Mouse (Mus musculus): ENCODE measurements around the gene Ggt1.
A peak's percentile ranks its signal among the peaks of the same experiment; 100 is the strongest.

Ggt1 gene

DNA sequence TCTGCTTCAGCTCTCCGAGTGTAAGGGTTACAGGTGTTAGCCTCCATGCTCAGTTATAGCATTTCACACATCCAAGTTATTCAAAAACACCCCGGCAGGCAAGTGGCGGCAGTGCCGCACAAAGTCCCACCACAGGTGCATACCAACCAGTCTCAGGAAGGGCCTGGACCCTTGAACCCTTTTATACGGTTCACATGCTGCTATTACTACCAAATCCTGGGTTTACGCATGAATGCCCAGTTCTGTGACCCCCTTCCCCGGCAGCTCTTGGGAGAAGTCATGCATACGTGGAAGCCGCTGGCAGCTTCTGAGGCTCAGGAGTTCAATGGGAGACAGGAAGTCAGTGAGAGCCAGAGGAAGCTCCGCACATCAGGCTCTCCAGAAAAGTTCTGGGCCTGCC, 11.8 kb downstream of the Ggt1 start:
- DNase-seq (ENCODE audit: low read depth, low spot score) = no peak

DNA sequence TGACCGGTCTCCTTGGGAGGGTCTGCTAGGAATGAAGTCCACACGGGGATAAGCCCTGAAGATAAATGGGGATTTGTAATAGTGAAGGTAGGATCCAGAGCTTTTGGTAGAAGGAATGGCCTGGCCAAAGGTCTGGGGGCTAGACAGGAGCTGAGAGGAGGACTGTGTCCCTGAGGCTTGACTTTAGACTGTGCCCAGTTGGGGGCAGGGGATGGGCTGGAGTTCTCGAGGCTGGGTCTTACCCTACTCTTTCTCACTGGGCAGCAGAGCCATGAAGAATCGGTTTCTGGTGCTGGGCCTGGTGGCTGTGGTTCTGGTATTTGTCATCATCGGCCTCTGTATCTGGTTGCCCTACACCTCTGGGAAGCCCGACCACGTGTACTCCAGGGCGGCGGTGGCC, 12.6 kb downstream of the Ggt1 start:
- no peak for DNase-seq (ENCODE audit: low read depth, low spot score)

DNA sequence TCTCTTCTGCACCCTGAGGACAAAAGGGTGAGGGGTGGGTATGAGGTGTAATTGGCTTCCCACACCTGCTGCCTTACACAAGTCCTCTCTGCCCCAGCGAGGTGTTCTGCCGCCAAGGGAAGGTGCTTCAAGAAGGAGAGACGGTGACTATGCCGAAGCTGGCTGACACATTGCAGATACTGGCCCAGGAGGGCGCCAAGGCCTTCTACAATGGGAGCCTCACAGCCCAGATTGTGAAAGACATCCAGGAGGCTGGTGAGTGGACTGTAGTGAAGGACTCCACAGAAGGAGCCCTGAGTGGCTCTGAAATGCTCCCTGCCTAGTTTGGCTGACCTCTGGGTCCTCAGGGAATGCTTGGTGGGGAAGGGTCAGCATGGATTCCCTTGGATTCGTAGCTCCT, 17.7 kb downstream of the Ggt1 start:
- DNase-seq (ENCODE audit: low read depth, low spot score) = no peak

DNA sequence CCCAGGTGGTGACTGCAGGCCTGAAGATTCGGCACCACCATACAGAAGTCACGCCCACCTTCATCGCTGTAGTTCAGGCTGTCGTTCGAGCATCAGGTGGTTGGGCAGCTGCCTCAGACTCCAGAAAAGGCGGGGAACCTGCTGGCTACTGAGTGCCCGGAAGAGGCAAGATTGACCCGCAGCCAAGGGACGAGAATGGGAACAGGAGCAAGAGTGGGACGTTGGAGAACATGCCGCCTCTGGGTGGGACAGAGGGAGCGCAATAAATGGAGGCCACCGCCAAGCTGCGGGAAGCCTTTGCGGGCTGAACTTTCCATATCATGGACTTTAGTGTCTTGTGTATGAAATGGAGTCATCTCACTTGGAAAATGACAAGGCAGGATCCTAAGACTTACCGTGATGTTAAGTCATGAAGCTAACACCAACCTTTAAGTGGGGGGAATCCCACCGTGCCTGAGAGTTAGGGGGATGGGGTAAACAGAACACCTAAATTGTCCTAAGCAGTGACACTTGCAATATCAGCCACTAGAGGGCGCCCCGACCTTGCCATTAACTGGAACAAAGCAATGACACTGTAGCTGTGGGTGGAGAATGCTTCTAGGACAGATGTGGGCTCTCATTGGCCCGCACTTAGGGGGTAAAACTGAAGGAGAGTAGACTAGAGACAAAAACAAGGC, 24.6 kb downstream of the Ggt1 start:
- peak; percentile 92 for DNase-seq (ENCODE audit: low read depth, low spot score)

DNA sequence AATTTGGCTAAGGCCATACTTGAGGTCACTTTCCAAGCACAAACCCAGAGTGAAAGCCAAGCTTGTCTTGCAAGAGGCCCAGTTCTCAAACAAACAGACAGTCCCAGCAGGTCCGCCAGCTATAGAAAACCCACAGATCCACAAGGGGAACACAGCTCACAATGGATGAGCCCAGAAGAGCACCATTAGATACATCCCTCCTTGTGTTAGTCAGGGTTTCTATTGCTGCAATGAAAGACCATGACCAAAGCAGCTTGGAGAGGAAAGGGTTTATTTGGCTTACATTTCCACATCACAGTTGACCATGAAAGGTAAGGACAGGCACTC, 25.1 kb downstream of the Ggt1 start:
- no peak for DNase-seq (ENCODE audit: low read depth, low spot score)

DNA sequence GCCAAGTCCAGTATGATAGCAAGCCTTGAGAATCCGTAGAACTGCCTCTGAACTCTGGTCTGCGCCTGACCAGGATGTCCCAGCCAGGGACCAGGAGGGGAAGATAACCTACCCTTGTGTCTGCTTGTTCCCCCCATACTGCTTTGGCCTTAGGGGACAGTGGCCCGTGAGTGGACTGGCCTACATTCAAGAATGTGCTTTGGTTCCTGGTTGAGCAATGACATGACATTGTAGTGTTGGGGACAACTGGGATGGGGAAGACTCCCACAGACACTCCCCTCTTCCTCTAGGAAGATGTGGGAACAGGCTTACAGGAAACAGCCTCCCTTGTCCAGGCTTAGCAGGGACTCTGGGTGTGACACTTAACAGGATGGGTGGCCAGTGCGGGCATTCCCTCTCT, 26.4 kb downstream of the Ggt1 start:
- DNase-seq (ENCODE audit: low read depth, low spot score) = no peak

DNA sequence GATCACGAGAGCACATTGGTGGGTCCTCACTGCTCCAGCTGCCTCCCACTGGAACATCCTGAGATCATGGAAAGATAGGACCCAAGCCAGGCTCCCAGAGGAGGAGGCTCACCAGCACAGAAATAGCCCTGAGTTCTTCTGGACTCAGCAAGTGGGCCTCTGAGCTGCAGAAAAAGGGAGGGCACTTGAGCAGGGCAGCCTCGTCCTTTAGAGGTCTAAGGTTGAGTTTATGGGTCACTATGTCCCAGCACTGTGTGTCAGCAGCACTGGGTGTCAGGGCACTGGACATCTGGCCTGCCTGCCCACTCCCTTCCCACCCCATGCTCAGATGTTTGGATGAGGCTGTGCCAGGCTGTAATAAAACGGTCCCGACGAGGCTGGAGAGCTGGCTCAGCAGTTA, 26.9 kb downstream of the Ggt1 start:
- DNase-seq (ENCODE audit: low read depth, low spot score) = no peak

DNA sequence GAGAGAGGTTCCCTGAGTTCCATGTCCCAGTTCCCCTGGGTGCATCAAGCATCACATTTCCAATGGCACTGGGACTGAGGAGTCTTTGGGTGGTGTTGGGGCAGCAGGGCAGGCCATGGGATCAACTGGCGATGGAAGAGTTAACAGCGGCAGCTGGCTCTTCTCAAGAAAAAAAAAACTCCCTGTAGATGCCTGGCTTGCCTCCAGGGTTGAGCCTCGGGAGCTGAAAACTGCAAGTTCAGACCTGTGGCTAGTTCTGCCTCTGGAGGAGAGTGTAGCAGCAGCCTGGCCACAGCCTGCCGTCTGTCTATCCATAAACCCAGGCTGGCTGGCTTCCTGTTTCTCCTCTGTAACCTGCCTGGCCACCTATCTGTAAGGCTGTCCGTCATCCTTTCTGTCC, 27.7 kb downstream of the Ggt1 start, which contains the start of gene Ggt5:
Gene Ggt5, plus strand, starts transcription at position 212 of the 400 bp plus-strand sequence.
- no peak for DNase-seq (ENCODE audit: low read depth, low spot score)

DNA sequence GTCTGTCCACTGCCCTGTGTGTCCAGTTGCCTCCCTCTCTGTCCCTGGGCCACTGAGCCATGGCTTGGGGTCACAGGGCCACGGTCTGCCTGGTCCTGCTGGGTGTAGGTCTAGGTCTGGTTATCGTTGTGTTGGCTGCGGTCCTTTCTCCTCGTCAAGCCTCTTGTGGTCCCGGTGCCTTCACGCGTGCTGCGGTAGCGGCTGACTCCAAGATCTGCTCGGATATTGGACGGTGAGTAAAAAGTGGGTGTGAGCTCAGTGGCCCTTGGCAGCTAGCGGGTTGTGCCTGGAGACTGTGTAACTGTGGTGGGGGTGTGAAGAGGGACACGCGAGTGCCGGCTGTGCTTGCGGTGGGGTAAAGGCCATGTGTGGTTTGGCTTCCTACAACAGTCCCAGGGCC, 28.2 kb downstream of the Ggt1 start:
- no peak for DNase-seq (ENCODE audit: low read depth, low spot score)

DNA sequence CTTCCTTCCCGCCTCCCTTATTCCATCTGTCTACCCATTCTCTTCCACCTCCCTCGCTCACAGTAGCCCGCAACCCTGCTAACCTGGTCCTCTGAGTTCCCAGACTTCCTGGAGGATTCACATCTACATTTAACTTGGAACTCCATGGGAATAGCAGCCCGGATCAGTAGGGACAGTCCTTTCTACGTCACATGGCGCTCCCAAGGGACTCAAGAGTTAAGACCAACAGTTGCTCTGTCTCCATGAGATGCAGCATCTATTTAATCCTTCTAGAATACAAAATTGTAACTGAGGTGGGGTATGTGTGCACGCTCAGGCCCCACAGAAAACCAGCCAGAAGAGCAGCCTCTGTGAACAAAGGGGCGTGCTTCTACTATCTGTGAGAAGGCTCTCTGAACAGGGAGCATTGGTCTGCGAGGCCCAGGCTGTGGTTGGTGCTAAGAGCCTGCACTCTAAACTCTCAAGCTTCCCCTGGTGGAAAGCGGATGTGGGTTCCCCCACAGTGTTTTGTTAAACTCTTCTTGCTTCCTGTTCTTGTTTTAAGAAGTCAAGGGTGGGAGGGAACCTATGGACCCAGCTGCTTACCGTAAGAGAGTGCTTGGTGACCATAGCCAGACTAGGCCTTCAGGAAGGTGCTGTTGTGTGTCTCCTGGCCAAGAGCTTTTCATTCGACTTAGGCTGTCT, 29.9 kb downstream of the Ggt1 start:
- DNase-seq (ENCODE audit: low read depth, low spot score) = no peak

DNA sequence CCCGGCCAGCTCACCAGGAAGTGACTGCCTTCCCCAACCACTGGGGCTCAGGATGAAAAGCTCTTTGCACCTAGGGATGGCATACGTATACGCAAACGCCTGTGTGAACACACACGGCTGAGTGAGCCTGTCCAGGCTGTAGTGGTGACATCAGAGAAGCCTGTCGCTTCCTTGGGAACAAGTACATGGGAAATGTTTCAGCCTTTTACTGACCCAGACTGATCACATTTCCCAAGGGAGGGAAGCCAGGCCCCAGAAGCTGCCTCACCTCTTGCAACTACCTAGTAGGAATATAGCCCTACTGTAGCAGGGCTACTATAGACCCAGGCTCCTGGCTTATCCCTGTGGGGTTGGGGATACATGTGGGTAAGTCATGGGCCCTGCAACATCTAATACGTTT, 31.2 kb downstream of the Ggt1 start:
- DNase-seq (ENCODE audit: low read depth, low spot score) = no peak

DNA sequence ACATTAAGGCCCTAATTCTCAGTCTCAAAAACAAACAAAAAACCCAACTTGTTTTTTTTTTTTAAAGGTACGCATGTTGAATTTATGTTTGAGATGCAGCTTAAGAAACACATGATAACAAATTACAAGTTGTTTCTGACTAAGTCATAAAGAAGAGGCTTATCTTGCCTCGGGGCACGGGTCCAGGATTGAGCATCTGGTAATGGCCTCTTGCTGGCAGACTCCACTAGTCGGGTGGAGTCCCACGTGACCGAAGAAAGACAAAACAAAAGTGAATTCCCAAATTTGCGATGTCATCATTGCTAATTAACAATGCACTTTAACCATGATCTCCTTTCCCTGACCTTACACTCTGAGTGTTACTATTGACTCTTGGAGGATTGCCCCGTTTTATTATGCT, 34.6 kb downstream of the Ggt1 start:
- DNase-seq (ENCODE audit: low read depth, low spot score) = no peak

DNA sequence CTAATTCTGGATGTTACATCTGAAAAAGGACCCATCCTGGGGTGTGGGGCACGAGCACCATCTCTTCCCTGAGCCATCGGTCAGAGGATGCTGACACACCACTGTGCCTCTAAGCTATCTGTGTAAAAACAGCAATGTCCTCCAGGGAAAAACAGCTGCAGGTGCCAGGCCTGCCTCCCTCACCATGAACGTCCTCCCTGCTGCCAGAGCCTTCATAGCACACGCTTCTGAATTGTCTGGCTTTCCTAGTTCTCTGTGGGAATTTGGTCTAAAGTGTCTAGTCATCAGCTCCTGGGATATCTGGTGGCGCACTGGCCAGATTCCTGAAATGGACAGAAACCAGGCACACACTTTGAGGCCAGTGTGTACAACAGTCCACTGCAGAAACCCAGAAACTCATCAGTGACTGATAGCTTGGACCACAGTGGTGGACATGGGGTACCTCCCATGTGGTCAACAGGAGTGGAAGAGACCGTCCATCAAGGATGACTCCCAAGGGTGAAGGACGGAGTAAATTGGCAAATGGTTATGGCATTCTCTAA, 38.9 kb downstream of the Ggt1 start:
- no peak for DNase-seq (ENCODE audit: low read depth, low spot score)

DNA sequence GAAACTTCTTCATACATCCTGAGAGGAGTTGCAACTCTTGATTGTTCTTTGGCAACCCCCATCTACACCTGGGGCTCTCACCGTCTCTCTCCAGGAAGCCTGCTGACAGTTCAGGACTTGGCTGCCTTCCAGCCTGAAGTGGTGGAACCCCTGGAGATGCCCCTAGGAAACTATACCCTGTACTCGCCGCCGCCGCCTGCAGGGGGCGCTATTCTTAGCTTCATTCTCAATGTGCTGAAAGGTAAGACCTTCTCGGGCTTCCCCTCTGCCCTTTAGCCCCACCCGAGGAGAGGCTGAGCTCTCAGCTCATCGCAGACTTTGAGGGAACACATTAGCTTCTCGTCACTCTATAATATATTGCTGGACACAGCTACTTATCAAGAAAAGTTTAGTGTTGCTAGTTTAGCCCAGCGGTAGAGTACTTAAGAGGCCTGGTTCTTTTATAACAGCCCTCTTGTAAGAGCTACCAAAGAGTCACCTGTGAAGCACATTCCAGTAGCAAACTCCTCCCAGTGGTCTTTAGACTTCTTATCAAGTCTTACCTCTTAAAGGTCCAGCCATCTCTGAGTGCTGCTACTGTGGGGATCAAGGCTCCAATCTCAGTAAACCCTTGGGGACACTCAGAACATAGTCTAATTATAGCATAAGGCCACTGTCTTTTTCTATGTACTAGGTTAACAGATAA, 43.9 kb downstream of the Ggt1 start:
- DNase-seq (ENCODE audit: low read depth, low spot score) = peak; percentile 84

DNA sequence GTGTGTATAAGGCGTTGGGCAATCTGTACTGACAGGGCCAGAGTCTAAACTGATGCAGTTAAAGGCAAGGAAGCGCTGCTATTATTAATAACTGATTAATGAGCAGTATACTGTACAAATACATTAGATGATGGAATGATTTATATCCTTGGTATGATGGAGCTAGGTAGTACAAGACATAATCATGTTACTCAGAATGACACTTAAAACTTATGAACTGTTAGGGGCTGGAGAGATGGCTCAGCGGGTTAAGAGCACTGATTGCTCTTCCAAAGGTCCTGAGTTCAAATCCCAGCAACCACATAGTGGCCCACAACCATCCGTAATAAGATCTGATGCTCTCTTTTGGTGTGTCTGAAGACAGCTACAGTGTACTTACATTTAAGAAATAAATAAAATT, 45.8 kb downstream of the Ggt1 start:
- DNase-seq (ENCODE audit: low read depth, low spot score) = no peak

DNA sequence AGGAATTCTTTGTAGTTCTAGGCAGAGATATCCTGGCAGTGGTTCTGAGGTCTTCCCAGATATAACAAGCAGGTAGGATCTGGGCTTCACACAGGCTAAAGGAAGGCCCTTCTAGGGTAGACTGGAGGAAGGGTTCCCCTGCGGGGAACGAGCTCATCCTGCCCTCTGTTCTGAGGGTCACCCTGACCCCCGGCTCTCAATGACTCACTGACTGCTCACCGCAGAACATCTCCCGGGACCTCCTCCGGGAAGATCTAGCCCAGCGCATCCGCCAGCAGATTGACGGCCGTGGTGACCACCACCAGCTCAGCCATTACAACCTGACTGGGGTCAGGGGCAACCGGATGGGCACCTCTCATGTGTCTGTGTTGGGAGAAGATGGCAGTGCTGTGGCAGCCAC, 47.6 kb downstream of the Ggt1 start:
- DNase-seq (ENCODE audit: low read depth, low spot score) = no peak

DNA sequence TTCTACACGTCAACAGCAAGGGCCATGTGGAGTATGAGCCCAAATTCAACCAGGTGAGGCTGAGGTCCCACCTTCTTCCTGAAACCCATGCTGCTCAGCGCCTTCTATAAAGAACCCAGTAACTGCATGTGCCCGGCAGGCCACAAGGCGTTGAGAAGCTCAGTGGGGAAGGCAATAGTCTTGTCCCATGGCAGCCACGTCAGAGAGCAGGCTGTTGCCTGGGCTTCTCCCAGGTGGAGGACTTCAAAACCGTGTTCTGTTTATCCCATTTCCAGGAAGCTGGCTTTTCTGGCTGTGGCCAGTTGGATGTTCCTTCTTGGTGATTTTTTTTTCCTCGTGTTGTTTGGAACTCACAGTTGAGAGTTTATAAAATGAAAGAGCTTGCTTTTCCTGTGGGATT, 49.1 kb downstream of the Ggt1 start:
- DNase-seq (ENCODE audit: low read depth, low spot score) = peak; percentile 41

DNA sequence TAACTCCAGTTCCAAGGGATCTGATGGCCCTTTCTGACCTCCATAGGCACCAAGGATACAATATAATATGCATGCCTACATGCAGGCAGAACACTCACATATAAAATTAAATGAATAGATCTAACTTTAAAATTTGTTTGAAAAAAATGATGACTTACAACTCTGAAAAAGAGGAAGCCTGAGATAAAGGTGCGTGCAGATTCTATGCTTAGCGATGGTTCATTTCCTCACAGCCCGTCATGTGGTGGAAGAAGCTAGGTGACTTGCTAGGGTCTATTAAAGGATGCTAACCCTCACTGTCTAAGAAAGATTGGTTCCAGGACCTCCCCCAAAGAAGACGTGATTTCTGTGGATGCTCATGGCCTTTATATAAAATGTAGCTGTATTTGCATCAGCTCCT, 54.6 kb downstream of the Ggt1 start:
- no peak for DNase-seq (ENCODE audit: low read depth, low spot score)

DNA sequence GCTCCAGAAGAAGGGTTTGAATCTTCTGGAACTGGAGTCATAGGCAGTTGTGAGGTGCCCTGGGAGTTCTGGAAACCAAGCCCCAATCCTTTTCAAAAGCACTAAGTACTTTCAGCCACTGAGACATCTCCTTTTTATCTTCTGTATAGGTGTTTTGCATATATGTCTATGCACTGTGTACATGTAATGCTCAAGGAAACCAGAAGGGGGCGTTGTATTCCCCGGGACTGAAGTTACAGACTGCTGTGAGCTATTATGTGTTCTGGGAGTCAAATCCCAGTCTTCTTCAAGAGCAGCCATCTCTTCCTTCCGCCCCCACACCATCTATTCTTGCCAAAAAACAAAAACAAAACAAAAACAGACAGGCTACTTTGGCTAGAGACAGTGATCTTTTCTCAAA, 59.4 kb downstream of the Ggt1 start:
- DNase-seq (ENCODE audit: low read depth, low spot score) = peak; percentile 70

DNA sequence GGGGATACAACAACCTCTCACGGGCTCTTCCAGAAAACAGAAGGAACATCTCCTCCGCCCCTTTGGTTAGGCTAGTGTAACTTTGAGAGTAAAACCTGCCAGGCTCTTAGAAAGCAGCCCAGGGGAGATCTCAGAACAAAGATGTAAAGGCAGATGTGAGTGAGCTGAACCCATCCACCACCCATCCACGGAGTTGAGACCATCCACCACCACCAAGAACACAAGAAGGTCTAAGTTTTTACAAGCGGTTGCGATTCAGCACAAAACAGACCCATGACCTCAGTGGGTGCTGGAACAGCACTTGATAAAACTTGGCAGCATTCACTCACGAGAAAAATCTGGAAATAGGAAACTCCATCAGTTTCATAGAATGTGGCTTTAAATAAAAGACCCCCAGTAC, 64.5 kb downstream of the Ggt1 start:
- DNase-seq (ENCODE audit: low read depth, low spot score) = no peak

DNA sequence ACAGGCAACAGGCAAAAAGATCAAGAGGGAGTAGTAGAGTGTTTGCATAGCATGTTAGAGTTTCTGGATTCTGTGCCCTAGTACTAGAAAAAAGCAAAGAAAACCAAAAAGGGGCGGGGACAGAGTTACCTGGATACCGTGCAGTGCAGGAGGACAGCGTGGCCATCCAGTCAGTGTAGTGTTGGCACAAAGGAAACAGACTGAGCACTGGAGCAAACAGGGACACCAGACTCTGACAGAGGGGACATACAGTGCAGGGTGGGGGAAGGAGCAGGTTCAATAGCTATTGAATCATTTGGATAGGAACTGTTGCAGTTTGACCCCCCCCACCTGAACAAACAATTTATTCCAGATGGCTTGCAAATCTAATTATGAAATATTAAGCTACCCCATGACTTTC, 65.6 kb downstream of the Ggt1 start:
- no peak for DNase-seq (ENCODE audit: low read depth, low spot score)

DNA sequence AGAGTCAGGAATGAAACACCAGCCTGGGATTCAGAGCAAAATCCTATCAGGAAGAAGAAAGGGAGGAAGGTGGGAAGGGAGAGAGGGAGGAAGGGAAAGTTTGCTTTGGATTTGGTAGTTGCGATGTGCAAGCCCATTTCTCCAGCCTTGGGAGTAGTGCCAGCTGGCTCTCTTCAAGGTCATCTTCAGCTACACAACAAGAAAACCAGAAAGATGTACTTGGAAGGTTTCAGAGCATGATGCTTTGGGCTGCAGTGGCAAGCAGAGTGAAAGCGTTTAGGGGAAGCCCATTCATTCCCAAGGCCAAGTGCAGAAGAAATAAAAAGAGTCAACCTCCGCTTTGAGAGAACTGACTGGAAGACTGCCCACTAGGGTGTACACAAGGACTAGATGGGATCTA, 66.1 kb downstream of the Ggt1 start:
- DNase-seq (ENCODE audit: low read depth, low spot score) = no peak

DNA sequence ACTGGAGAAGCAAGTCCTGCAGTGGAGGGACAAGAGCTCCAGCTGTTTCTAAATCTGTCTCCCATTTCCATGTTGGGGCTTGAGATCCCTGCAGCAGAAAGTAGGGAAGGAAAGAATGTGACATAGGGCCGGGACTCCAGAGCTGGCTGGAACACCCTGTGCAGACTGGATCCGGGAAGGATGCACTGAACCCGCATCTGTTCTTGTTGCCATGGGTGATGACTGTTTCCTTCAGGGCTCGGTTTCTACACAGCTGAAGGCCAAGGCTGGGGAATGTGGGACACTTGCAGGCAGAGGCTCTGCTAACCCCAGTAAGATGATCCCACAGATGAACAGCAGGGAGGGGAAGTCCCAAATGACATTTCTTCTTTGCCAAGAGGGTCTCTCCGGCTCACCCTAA, 71.2 kb downstream of the Ggt1 start:
- DNase-seq (ENCODE audit: low read depth, low spot score) = no peak

Measured in ZHBTc4 (cell line).